Mouse (Mus musculus) CD4-positive, CD25-positive, alpha-beta regulatory T cell, adult 4 months (primary cell): ENCODE measurements at regions not wholly inside any gene's neighbourhood (a gene's known extent, or its start where the extent isn't known, plus 50 kb on each side); places are given as distances from the start of the nearest gene placed in this dataset.

Experiments used
- ATAC-seq: one replicate; pipeline ENCODE4 v1.8.0; 2017

DNA sequence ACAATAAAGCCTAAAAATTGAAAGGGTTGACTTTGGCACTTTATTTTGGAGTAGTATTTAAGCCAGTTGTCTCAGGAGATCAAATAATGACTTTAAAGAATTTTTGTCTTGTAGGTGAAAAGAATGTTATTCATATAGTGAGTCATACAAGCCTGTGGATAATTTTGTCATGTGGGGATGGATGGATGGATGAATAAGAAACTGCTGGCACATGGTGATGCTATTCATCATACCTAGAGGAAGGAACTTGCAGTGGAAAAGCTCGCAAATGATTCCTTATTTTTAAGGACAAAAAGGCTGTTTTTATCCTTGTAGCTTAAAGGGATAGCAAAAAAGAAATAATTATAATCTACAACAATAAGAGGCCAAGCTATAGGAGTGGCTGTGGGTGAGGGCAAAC lies 655.4 kb upstream of the Auts2 start:
- ATAC-seq: no peak

DNA sequence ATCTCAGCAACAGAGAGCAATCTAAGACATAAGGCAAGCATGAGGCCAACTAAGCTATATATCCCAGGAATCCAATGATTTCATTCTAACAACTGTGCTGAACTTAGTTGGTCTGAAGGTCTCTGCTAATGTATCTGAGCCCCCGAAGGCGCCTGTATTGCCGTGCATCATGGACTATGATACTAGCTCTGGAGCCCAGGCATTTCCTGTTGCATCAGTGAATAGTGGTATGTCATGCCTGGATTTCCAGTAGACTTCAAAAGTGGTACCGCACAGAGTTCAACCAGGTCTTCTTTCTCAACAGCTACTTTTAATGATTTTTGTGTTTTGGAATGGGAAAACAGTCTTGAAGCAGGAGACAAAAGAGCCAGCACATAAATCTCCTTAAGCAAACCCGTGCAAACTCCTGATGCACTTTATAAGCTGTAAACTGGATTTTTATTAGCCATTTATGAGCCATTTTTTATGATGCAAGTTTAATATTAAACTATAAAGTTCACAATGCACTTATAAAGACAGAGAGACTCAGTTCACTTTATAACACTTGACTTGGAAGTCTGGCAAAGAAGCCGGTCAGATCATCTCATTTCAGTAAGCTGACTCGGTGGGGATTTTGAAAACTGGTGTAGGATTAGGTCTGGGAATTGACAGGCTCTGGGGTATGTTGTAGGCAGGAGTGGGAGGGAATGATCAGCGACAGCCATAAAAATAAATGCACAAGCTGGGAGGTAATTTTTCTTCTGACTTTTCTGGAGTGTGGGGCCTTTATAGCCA lies 646.8 kb upstream of the Auts2 start:
- no peak for ATAC-seq

DNA sequence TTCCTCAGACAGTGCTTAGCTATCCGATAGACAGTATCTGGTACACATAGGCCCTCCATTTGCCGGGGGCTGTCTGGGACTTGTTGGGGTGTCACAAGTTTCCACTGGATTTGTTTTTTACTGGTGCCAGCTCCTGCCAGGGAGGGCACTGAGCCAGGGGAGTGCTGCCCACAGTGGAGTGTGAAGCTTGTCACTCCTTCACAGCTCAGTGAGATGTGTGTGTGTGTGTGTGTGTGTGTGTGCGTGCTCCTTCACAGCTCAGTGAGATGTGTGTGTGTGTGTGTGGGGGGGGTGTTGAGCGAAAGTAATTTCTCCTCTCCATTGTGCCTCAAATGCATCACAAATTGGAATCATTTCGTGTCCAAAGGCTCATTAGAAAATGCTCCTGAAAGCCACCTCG lies 632.5 kb upstream of the Auts2 start:
- ATAC-seq: no peak

DNA sequence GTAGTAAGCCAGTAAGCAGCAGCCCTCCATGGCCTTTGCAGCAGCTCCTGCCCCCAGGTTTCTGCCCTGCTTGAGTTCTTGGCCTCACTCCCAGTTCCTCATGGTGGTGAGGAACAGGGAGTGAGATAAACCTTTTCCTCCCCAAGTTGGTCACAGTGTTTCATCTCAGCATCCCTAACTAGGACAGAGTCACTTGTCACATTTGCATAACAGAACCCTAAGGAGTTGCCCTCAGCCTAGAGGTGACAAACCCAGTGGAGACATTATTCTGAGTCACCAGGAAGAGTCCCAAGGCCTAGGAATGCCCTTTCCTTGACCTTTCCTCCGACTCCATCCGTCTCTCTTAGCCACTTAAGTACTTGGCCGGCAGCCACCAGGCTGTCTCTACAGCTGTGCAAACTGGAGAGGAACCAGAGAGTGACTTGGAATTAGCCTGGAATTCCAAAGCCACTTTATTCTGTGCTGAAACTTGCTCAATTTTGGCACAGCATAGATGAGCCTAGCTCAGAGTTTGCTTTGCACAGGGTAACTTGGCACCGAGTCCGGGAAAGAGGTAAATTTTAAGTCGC lies 630.1 kb upstream of the Auts2 start:
- ATAC-seq: no peak

DNA sequence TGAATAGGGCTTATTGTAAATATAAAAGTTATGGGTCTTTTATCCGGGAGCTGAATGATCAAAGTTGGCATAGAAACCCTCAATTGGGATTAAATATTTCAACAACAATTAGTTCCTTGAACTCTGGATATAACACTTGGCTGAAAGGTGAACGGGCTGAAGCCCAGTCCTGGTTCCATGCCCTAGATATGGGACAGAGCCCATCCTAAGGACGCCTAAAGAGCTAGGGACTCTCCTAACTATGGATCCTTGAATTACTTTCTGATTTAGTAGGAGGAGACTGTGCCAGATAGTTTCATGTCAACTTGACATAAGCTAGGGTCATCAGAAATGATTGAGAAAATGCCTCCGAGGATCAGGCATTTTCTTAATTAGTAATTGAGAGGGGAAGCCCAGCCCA lies 629.5 kb upstream of the Auts2 start:
- no peak for ATAC-seq

DNA sequence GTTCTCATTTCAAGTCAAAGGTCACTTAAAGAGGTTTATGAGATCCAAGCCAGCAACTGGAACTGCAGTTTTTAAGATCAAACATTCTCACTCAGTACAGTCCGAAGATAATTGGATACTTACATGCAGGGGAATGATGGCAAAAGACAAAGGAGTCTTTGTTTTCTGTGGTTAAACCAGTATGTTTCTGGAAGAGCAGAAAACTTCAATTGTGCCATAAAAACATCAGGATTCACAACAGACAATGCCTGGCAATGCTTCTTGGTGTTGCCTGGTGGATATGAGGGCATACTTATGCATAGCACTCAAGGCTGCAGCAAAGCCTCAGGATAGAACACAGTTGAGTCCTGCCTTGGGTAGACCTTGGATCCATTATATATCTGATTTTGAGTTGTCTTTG lies 628.1 kb upstream of the Auts2 start:
- no peak for ATAC-seq

DNA sequence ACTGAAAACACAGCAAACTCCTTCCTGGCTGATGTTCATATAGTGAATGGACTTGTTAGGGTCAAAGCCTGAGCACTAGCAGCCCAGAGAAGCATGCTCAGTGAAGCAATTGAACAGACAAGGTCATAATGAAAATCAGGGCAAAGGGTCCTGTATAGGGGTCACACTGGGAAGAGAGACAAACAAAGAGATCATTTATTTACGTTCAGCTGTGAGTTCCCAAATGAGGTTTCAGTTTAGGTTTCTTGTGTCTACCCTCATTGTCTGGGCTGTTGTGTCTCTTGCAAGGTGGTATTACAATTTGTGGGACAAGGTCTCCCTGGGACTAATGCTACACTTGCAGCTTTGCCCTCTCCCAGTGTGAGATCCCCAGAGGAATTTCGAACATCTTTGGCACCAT lies 624.4 kb upstream of the Auts2 start:
- no peak for ATAC-seq

DNA sequence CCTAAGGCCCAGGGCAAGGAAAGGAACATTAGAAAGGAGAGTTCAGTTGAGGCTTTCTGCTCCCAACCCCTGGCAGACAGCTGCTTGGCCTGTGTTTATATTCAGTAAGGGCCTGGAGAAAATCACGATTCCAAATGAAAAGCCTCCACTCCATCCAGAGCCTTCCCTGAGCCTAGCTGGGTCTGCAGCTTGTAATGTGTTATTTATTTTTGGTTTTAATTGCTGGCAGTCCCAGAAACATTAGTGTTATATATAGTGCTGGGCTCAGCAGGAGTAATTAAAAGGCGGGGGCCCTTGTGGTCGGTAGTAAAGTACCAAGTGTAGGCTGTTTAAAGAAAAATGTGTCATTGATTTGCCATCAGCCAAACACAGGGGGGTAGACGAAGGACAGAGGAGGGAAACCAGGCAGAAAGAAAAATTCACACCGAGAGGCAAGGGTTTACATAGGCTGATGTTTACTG lies 623.9 kb upstream of the Auts2 start:
- ATAC-seq: no peak

DNA sequence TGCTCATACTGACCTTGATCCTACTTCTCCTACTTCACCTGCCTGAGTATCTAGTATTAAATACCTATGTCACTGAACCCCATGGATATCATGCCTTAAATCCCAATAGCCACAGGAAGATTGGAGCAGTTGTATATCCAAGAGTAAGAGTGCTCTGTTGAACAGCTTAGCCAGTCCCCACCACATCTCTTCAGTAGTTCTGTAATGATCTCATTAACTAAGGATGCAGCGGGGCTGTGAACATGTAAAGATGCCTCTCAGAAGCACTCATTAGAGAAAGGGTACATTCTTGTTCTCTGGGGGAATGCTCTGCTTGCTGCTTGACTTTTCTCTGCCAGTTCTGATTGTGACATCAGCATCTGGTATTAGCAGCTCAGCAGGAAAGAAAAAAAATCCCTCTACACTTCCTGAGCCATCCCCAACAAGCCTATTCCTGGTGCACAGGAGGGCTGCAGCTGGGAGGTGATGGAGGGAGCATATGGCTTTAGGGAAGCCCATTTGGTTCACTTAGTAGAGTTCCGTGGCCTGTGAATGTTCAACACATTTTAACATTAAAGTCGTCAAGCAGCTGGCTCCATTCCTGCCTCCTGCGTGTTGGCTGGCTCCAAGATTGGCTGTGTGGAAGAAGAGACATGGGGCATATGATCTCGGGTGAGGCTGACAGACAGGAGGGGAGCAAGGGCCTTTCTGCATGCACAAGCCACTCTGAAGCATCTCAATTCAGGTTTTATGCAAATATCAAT lies 613.1 kb upstream of the Auts2 start:
- no peak for ATAC-seq

DNA sequence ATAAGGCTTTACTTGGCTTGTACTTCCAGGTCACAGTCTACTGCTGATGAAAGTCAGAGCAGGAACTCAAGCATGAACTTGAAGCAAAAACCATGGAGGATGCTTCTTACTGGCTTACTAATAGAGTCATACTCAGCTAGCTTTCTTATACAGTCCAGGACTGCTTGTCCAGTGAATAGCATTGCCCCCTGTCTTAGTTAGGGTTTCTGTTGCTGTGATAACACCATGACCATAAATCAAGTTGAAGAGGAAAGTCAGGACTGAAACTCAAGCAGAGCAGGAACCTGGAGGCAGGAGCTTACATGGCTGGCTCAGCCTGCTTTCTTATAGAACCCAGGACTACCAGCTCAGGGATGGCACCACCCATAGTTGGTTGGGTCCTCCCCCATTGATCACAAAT lies 602.9 kb upstream of the Auts2 start:
- no peak for ATAC-seq

DNA sequence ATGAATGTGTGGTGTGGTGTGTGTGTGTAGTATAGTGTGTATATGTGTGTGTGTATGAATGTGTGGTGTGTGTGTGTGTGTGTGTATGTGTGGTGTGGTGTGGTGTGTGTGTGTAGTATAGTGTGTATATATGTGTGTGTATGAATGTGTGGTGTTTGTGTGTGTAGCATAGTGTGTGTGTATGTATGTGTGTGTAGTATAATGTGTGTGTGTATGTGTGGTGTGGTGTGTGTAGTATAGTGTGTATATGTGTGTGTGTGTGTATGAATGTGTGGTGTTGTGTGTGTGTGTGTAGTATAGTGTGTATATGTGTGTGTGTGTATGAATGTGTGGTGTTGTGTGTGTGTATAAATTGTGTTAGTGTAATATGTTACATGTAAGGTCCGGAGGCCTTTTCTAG lies 600.5 kb upstream of the Auts2 start:
- no peak for ATAC-seq

DNA sequence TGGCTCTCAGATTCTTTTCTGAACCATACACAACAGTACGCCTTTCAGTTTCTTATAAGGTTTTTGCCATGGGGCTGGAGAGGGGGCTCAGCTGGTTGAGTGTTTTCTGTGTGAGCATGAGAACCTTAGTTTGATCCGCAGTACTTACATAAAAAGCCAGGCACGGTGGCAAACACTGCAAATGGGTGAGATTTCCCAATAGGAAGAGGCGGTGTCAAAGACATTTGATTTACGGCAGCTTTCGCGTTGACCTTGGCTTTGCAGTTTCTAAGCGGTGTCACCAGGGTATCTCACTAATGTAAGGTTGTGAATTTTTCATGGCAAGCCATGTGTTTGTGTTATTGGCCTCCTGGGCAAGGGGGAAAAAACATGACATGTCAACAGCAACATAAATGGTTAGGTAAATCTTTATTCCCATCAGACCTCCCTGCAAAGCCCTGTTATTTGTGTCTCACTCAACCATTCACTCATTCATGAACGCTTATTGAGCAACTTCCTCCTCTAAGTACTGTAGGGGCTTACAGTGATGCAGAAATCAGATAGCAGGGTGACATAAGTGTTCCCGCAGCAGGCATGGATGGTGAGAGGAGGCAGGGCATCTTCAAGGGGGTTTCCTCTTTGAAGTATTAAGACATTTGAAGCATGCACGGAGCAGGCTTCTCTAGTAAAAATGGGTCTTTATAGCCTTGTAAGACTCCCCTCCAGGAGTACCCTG lies 599.4 kb upstream of the Auts2 start:
- no peak for ATAC-seq

DNA sequence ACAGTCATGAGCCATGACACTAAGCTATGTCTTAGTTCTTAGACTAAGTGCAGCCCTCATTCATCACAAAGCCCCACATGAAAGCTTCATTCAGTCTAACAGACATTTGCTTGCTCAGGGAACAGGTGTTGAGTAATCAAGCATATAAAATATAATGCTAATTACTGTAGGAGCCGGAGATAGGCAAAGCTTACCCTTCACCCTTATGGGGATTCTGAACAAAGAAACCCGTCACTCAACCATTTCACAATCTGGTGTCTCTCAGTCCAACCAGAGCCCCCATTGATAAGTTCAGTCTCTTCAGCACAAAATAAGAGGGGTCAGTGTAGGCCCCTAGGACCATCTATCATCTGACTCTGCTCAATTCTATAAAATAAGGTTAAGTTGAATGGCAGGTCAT lies 587.9 kb upstream of the Auts2 start:
- no peak for ATAC-seq

DNA sequence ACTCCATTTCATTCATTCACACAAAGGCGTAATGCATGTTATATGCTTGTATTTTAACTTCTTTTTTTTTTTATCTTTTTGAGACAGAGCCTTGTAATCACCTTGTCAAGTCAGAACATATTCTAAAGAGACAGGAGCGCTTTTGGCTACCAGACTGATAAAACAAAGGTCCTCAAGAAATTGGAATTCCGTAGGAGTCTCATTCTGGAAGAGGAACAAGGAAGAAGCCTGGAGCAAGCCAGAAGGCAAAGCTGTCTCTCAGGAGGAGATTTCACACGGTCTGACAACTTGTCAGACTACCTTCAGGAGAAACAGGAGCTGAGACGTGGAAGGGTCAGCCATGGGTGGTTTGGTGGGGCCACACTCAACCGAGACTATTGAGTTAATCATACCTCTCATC lies 587.2 kb upstream of the Auts2 start:
- no peak for ATAC-seq

DNA sequence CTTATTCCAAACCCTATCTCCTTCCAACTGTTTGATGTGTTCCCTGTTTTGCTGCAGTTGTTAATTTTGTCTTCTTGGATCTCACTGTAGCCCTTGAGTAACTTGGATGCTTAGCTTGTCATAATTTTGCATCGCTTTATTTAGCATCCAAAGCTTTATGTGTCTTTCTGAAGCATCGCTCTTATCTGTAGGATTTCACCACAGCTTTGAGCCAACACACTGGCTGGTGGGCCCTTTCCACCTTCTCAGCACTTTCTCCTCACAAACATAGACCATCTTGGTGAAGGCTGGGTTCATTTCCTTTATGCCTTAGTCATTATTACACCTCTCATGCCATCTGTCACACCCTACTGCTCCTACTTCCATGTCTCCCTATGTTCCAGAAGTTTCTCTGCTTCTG lies 581.1 kb upstream of the Auts2 start:
- ATAC-seq: no peak

DNA sequence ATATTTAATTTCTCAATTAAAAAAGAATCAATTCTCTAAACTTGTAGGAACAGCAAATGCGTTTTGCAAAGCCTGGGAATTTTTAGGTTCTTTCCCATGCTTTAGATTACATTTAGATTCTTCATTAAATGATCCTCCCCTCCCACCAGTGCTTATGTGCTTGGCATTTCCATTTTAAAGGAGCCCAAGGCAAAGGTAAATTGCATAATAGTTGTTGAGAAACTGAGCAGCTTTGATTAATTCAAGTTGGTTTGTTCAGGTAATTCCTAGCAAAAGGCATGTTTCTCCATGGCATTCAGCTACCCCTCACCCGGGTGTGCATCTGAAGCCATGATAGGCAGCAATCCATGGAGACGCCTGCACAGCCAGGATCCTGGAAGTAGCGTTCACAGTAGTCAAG lies 570.8 kb upstream of the Auts2 start:
- no peak for ATAC-seq

DNA sequence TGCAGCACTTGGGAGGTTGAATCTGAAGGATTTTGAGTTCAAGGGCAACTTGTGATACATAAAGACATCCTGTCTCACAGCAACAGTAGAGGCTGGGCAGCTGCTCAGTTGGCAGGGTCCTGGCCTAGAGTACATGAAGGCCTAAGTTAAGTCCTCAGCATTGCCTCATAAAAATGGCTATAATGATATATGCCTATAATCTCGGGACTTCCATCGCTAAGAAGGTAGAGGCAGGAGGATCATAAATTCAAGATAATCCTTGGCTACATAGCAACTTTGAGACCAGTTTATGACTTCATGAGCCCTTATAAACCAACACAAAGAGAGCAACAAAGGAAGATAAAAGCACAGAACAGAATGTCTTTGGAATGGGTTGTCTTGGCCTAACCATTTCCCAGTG lies 570.0 kb upstream of the Auts2 start:
- ATAC-seq: no peak

DNA sequence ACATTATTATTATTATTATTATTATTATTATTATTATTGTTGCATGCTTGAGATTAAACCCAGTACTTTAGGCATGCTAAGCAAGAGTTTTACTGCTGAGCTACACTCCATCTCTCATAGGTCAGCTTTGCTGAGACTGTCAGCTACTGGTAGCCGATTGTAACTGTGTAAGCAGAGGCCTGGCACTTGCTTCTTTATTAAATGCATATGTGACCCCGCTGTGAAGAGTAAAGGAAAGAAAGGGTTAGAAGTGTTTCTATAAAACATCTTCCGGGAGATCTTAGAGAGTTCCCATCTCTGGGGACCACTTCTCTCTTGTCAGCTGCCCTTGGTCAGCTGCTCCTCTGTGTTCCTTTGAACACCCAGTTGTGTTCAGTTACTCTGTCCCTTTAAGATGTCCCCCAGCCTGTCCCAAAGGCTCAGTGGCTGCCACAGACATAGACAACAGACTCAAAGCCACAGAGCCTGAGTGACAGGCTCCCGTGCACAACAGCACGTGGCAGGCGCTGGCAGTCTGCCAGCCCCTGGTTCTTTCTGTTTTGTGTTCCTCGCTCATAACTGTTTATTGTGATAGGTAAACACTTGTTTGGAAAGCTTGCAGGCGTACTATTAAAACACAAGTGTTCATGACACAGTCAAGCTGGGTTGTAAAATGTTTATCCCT lies 563.7 kb upstream of the Auts2 start:
- no peak for ATAC-seq

DNA sequence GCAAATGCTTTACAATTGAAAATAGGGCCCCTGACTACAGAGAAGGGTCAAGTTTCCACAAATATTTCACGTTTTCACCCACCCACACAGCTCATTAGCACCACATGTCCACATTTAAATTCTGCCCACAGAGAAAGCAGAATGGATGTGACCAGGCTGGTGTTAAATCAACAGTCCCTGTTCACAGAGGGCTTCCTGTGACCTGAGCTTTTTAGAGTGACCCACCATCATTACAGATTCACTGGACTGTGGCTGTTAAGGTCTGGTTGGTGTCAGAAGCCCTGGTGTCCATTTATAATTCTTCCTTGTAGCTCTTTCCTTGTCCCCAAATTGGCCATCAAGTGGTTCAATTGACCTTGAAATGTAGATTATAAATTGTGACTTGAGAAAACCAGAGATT lies 553.2 kb upstream of the Auts2 start:
- ATAC-seq: no peak

DNA sequence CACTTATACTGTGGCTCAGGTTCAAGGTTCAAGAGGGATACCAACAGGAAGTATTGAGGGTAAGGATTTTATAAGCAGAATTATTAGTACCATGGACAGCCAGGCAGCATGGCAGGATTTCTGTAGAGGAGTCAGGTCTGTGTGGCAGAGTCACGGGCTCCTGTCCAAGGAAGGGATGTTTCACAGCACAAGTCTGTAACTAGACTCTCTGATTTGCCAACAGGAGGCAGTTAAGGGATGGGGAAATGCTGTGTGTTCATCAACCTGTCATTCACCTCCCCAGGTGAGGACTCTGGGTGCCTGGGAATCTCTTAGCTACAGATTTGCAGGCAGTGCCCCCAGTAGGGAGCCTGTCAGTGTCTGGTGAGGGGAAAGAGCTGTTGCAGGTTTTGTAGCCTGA lies 541.7 kb upstream of the Auts2 start:
- no peak for ATAC-seq

DNA sequence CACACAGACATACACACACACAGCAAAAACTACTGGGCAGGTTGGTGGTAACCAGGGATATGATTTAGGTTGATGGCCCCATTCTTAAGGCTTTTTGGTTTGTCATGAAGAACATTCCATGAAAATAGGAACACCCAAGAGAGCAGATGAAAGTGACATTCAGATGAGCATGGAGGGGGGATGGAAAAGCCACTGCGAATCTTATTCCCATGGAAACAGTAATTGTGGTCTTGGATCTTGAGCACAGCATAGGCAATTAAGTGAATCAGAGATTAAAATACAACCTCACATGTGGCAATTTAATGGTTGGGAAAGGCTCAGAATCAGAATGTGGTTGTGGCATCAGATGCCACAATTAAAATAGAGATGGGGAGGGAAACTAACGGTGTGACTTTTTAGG lies 537.6 kb upstream of the Auts2 start:
- no peak for ATAC-seq

DNA sequence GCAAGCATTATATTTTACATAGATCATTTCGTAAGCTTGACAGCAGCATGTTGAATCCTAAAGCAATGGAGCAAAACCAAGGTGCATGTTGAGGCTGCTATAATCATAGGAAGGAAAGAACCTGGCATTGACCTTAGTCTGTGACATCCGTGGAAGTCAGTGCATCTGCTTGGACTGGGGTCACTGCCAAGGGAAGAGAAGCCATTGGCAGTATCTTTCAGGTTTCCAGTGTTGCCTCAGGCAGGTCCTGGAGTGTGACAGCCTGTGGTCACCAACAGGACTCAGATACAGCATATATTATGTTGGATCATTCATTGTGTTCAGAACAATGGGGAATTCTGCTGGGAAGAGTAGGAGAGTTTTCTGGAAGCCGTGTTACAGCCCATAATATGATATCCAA lies 535.8 kb upstream of the Auts2 start:
- no peak for ATAC-seq

DNA sequence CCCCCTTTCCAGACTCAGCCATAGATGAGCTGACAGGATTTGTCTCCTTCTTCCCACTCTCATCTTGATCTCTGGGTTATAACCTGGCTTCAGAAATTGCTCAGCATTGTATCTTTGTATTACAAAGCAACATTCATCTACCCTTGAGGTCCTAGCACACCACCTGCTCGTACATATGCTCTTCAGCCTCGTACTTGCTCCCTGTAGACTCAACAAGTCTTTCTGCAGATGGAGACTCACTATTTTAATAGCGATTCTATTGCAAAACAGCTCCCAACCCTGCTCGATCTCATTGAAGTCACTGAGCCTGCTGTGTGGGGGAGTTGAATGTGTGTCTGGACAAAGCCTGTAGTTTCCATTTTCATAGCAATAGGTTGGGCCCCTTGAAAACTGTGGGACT lies 535.2 kb upstream of the Auts2 start:
- ATAC-seq: no peak
